Mouse (Mus musculus) midbrain, embryonic 10.5 days (tissue): Measurements from ENCODE around the gene Olfr1324. TPM values are rescaled to one million over a fixed set of nuclear protein-coding genes. Genes with fewer than 3 reads are reported as not detected.
"Not testable (repeated sequence)": the region's sequence is repeated elsewhere in the genome, so short reads cannot be mapped to it uniquely, and the experiment has no call there.

Experiments
- DNase-seq: peaks from one replicate; pipeline ENCODE4 v3.0.0-alpha.2; 2017; ENCODE audit warnings: low spot score
- H3K27ac ChIP-seq: fragments of 300-500 bp; sonication (generic); replicated peaks from 2 replicates; pipeline ENCODE4 v1.5.1; 2016; ENCODE audit warnings: mild to moderate bottlenecking
- H3K27me3 ChIP-seq: fragments of 300-500 bp; sonication (generic); 2 replicates; pipeline ENCODE4 v1.6.1; 2016; ENCODE audit warnings: low read depth, mild to moderate bottlenecking; ENCODE audit not compliant: poor library complexity, severe bottlenecking
- H3K36me3 ChIP-seq: fragments of 300-500 bp; sonication (generic); 2 replicates; pipeline ENCODE4 v1.6.1; 2016; ENCODE audit warnings: mild to moderate bottlenecking, moderate library complexity
- H3K4me1 ChIP-seq: fragments of 300-500 bp; sonication (generic); 2 replicates; pipeline ENCODE4 v1.6.1; 2016
- H3K4me3 ChIP-seq: fragments of 300-500 bp; sonication (generic); 2 replicates; pipeline ENCODE4 v1.5.1; 2016; ENCODE audit warnings: mild to moderate bottlenecking, moderate library complexity
- H3K9me3 ChIP-seq: fragments of 300-500 bp; sonication (generic); replicated peaks from 2 replicates; pipeline ENCODE4 v1.6.1; 2016; ENCODE audit warnings: mild to moderate bottlenecking
- WGBS: fragments of 180-500 bp; shearing (Covaris S2); methylation state at CpG from one replicate; pipeline ENCODE4 v1.1.7; 2016; 5-methylcytosine and 5-hydroxymethylcytosine counted together
- polyA plus RNA-seq: library from polyadenylated mRNA; unstranded; fragments of >200 nt; fragmentation: Nextera tagmentation; extraction: Ambion mirVana; gene quantifications from 2 replicates; pipeline ENCODE4 v1.2.1, GENCODE M21; 2016

The Olfr1324 gene
- polyA plus RNA-seq, result not detected in 2 replicates

GRCm38 (mm10) chrX:50428398-50428797, at the start of gene Olfr1324:
TSS of gene Olfr1324 (minus strand) at chrX:50428498.
- no peak for DNase-seq
- 97% methylated on average over 1 of the region's 1 CpGs for WGBS
- Histone ChIP-seq H3K4me3 (no peak within 1 kb of the TSS), H3K4me1 (no peaks in the 10 kb centered on the region), H3K27me3 (no peaks in the 10 kb centered on the region), H3K9me3 (no peaks in the 10 kb centered on the region), H3K36me3 (no peaks in the 10 kb centered on the region), H3K27ac (no peak within 1 kb of the TSS)

GRCm38 (mm10) chrX:50470341-50470740, 42.0 kb upstream of the Olfr1324 start:
- not testable (repeated sequence) for H3K36me3 ChIP-seq, H3K9me3 ChIP-seq, H3K27me3 ChIP-seq, DNase-seq, H3K4me3 ChIP-seq, H3K27ac ChIP-seq, H3K4me1 ChIP-seq
- 90% methylated on average over 6 of the region's 6 CpGs for WGBS

GRCm38 (mm10) chrX:50456136-50456535, 27.8 kb upstream of the Olfr1324 start:
- no peaks in the 10 kb centered on the region for H3K9me3 ChIP-seq
- 35% methylated on average over 1 of the region's 1 CpGs for whole genome bisulfite sequencing
- H3K4me3 ChIP-seq, result no peak overlapping the region
- H3K4me1 ChIP-seq, result no peaks in the 10 kb centered on the region
- H3K27me3 ChIP-seq, result no peaks in the 10 kb centered on the region
- no peaks in the 10 kb centered on the region for H3K36me3 ChIP-seq
- no peak for DNase-seq
- no peak overlapping the region for H3K27ac ChIP-seq

- Histone ChIP-seq H3K27ac (no peak overlapping the region), H3K4me1 (no peaks in the 10 kb centered on the region), H3K4me3 (no peak overlapping the region), H3K9me3 (no peaks in the 10 kb centered on the region), H3K36me3 (no peaks in the 10 kb centered on the region), H3K27me3 (no peaks in the 10 kb centered on the region)
- 53% methylated on average over 1 of the region's 1 CpGs for WGBS
- no peak for DNase-seq
Measured at GRCm38 (mm10) chrX:50443352-50443751, 15.1 kb upstream of the Olfr1324 start.

- DNase-seq, result no peak
- Histone ChIP-seq H3K4me1 (no peaks in the 10 kb centered on the region), H3K36me3 (no peaks in the 10 kb centered on the region), H3K4me3 (no peak overlapping the region), H3K27ac (no peak overlapping the region), H3K27me3 (no peaks in the 10 kb centered on the region), H3K9me3 (no peaks in the 10 kb centered on the region)
- 95% methylated on average over 1 of the region's 1 CpGs for WGBS
Measured at GRCm38 (mm10) chrX:50442696-50443095, 14.4 kb upstream of the Olfr1324 start.

- DNase-seq, result no peak
- Histone ChIP-seq H3K27me3 (no peaks in the 10 kb centered on the region), H3K9me3 (no peaks in the 10 kb centered on the region), H3K36me3 (no peaks in the 10 kb centered on the region), H3K27ac (no peak overlapping the region), H3K4me3 (no peak overlapping the region), H3K4me1 (no peaks in the 10 kb centered on the region)
- WGBS, result 88% methylated on average over 2 of the region's 2 CpGs
Measured at GRCm38 (mm10) chrX:50432499-50432898, 4.2 kb upstream of the Olfr1324 start.

- H3K9me3 ChIP-seq, result no peaks in the 10 kb centered on the region
- H3K4me3 ChIP-seq, result no peak overlapping the region
- no peaks in the 10 kb centered on the region for H3K36me3 ChIP-seq
- no peak overlapping the region for H3K27ac ChIP-seq
- DNase-seq, result no peak
- no peaks in the 10 kb centered on the region for H3K27me3 ChIP-seq
- no peaks in the 10 kb centered on the region for H3K4me1 ChIP-seq
- 69% methylated on average over 2 of the region's 2 CpGs for WGBS
Measured at GRCm38 (mm10) chrX:50427712-50428328, 478 bp downstream of the Olfr1324 start.

GRCm38 (mm10) chrX:50425899-50426436, 2.3 kb downstream of the Olfr1324 start:
- 77% methylated on average over 3 of the region's 3 CpGs for WGBS
- Histone ChIP-seq H3K4me1 (no peaks in the 10 kb centered on the region), H3K4me3 (no peak overlapping the region), H3K9me3 (no peaks in the 10 kb centered on the region), H3K27me3 (no peaks in the 10 kb centered on the region), H3K36me3 (no peaks in the 10 kb centered on the region), H3K27ac (no peak overlapping the region)
- DNase-seq, result no peak

- H3K27me3 ChIP-seq, H3K4me1 ChIP-seq, H3K4me3 ChIP-seq, H3K36me3 ChIP-seq, H3K9me3 ChIP-seq, H3K27ac ChIP-seq, DNase-seq: not testable (repeated sequence)
- WGBS, result 93% methylated on average over 8 of the region's 8 CpGs
Measured at GRCm38 (mm10) chrX:50410361-50410760, 17.9 kb downstream of the Olfr1324 start.

- not testable (repeated sequence) for H3K27ac ChIP-seq, H3K36me3 ChIP-seq, H3K4me3 ChIP-seq, H3K9me3 ChIP-seq, H3K4me1 ChIP-seq, DNase-seq, H3K27me3 ChIP-seq
- 73% methylated on average over 4 of the region's 4 CpGs for WGBS
Measured at GRCm38 (mm10) chrX:50390616-50391015, 37.7 kb downstream of the Olfr1324 start.

- no peaks in the 10 kb centered on the region for H3K4me1 ChIP-seq
- no peak overlapping the region for H3K27ac ChIP-seq
- 82% methylated on average over 1 of the region's 1 CpGs for WGBS
- no peak overlapping the region for H3K4me3 ChIP-seq
- H3K9me3 ChIP-seq, result peaks cover 19% of the 10 kb centered on the region
- DNase-seq, result no peak
- no peaks in the 10 kb centered on the region for H3K27me3 ChIP-seq
- no peaks in the 10 kb centered on the region for H3K36me3 ChIP-seq
Measured at GRCm38 (mm10) chrX:50374978-50375377, 53.3 kb downstream of the Olfr1324 start.
